Mouse (Mus musculus): Measurements from ENCODE around the gene Nup210. TPM values are rescaled to one million over a fixed set of nuclear protein-coding genes. Genes with fewer than 3 reads are reported as not detected.

Gene Nup210
- 15.1 and 17.1 TPM in 2 replicates for polyA plus RNA-seq (2016; fragmentation: Nextera tagmentation; extraction: Ambion mirVana)

DNA sequence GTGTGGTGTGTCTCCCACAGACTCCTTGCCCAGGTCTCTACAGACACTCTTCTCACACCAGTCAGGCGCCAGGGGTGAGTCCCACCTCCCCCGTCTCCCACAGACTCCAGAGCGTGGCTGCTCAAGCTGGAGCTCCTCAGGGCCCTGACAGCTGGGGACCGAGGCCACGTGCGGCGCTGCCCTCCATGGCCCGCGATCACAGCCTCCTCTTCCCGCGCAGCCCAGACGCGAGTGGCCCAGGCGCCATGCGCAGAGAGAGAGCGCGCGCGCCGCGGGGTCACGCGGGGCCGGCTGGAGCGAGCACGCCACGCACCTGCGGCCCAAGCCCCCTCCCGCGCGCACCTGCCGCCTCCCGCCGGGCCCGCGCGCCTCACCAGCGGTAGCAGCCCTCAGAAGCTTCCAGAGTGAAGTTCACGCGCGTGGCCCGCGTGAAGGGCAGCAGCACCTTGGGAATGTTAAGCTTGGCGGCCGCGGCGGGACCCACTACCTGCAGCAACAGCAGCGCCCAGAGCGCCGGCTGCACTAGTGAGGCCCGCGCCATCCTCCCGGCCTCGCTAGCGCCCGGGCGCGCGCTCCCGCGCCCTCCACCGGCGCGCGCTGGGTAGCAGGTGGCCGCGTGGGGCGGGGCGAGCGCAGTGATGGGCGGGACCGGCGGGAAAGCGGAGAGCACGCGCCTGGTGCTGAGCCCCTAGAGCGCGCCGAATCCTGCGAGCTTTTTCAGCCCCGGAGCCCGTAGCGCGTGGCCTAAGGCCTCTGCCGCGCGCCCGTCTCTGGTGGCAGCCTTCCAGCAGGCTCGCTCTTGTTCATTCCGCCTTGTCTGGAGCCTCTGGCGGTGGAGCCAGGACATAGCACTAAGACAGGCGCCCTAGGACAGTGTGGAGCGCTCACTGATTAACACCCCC, at the start of gene Nup210:
Gene Nup210 (minus strand): TSS at position 586 of the 902 bp plus-strand sequence.
- peak; percentile 95 for ATAC-seq (ENCODE audit: low FRiP score, low read depth)
- under 1% methylated on average over 93 of the region's 93 CpGs for WGBS
- Histone ChIP-seq H3K4me3 (peak within 1 kb of the TSS; percentile 63), H3K36me3 (no peaks in the 10 kb centered on the region), H3K4me1 (peaks cover 20% of the 10 kb centered on the region), H3K9me3 (no peaks in the 10 kb centered on the region), H3K27me3 (replicated peaks) (0 out of 2 replicates have a peak, but pooled peaks cover 3% of the 10 kb centered on the region), H3K27ac (peak within 1 kb of the TSS; percentile 50; the same call in 1 of the 2 replicates), H3K9ac (peak within 1 kb of the TSS; percentile 82), H3K4me2 (replicated peaks) (peak within 1 kb of the TSS; percentile 94)

DNA sequence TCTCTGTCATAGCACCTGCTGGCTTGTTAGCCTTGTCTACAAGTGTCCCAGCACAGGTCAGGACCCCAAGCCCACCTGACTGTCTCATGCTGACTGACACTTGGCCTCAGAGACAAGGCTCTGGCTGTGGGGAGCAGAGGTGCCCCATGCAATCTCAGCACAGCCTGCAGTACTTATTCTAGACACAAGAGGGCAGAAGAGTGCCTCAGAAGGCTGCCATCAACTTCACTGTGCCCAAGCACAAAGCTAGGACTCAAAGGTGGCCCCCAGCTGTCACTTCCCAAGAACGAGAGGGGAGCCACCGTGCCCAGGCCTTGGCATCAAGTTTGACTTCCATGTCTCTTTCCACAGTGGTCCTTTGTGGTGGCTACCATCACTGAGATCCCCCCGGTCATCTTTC, 48.6 kb upstream of the Nup210 start:
- Histone ChIP-seq H3K27ac (no peak overlapping the region), H3K36me3 (peaks cover 20% of the 10 kb centered on the region), H3K9me3 (no peaks in the 10 kb centered on the region), H3K4me3 (no peak overlapping the region), H3K9ac (no peak overlapping the region), H3K4me2 (replicated peaks) (no peak overlapping the region), H3K4me1 (peaks cover 17% of the 10 kb centered on the region), H3K27me3 (replicated peaks) (no peaks in the 10 kb centered on the region)
- WGBS = 32% methylated on average over 3 of the region's 3 CpGs
- peak; percentile 26; the same call in 1 of the 2 replicates for ATAC-seq (ENCODE audit: low FRiP score, low read depth)

DNA sequence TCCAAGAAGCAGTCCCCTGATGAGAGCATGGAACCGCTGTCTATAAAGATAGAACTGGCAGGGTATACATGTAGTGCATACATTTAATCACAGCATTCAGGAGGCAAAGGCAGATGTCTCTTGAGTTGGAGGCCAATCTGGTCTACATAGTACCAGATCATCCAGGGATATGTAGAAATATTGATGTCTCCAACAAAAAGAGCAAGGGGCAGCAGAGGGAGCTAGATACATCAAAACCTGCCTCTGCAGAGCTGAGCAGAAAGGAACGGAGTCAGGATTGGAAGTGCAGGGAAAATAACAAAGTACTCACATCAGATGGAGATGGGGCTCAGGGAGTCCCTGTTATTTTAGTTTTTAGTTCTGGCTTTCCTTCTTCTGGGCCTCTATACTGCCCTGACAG, 48.0 kb upstream of the Nup210 start:
- Histone ChIP-seq H3K27me3 (replicated peaks) (no peaks in the 10 kb centered on the region), H3K9ac (no peak overlapping the region), H3K27ac (no peak overlapping the region), H3K4me1 (peaks cover 20% of the 10 kb centered on the region), H3K4me2 (replicated peaks) (no peak overlapping the region), H3K36me3 (peaks cover 19% of the 10 kb centered on the region), H3K9me3 (no peaks in the 10 kb centered on the region), H3K4me3 (no peak overlapping the region)
- 85% methylated on average over 2 of the region's 2 CpGs for WGBS
- no peak for ATAC-seq (ENCODE audit: low FRiP score, low read depth)

DNA sequence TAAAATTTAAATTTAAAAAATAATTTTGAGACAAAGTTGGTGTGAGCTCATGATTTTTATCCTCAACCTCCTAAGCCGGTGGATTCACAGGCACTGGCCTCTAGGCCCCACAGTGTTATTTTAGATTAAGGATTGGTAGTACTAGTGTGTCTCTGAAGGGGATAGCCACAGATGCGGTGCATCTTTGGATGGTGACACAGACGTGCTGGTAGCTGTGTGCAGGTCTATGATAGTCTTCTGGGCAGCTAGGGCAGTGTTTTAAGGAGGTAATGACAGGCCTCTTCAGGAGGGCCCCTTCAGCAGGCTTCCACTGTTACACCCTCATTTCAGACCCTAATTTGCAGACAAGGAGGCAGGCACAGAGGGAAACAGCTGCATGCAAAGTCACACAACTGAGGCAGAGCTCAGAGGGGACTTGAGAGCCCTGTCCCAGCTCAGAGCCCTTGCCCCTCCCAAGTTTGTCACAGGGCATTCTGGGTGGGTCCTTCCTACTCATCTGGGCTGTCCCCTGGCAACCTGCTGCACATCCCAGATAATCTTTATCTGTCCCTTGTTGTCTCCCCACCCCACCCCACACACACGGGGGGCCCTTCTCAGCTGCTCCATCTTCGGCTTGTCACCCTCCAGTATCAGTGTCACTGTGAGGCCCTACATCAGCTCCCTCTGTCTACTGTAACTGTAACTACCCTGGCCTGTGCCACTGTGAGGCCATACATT, 46.7 kb upstream of the Nup210 start:
- no peaks in the 10 kb centered on the region for H3K9me3 ChIP-seq
- no peak overlapping the region for H3K4me2 ChIP-seq (replicated peaks)
- H3K27ac ChIP-seq = no peak overlapping the region
- H3K36me3 ChIP-seq = peaks cover 9% of the 10 kb centered on the region
- no peak for ATAC-seq (ENCODE audit: low FRiP score, low read depth)
- H3K9ac ChIP-seq = no peak overlapping the region
- no peaks in the 10 kb centered on the region for H3K27me3 ChIP-seq (replicated peaks)
- WGBS = 84% methylated on average over 5 of the region's 5 CpGs
- peaks cover 31% of the 10 kb centered on the region for H3K4me1 ChIP-seq
- no peak overlapping the region for H3K4me3 ChIP-seq

DNA sequence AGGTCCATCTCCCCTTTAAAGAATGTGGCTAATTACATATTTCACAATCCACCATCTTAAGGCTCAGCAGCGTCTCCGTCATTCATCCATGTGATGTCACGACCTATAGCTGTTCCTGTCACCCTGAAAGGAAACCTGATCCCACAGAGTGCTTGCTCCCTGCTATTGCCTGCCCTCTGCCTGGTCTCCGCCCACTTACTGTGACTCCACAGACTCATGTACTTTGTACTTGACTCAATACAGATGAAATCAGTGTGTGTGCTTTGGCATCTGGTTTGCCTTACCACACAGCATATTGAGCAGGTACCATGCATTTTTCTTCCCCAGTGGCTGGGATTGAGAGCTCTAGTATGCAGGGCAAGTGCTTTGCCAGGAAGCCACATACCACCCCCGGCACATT, 45.7 kb upstream of the Nup210 start:
- Histone ChIP-seq H3K36me3 (peaks cover 3% of the 10 kb centered on the region; the same call in 1 of the 2 replicates), H3K4me1 (peaks cover 38% of the 10 kb centered on the region), H3K9me3 (no peaks in the 10 kb centered on the region), H3K4me2 (replicated peaks) (no peak overlapping the region), H3K27me3 (replicated peaks) (no peaks in the 10 kb centered on the region), H3K27ac (no peak overlapping the region), H3K4me3 (no peak overlapping the region), H3K9ac (no peak overlapping the region)
- WGBS = 86% methylated on average over 5 of the region's 5 CpGs
- no peak for ATAC-seq (ENCODE audit: low FRiP score, low read depth)

DNA sequence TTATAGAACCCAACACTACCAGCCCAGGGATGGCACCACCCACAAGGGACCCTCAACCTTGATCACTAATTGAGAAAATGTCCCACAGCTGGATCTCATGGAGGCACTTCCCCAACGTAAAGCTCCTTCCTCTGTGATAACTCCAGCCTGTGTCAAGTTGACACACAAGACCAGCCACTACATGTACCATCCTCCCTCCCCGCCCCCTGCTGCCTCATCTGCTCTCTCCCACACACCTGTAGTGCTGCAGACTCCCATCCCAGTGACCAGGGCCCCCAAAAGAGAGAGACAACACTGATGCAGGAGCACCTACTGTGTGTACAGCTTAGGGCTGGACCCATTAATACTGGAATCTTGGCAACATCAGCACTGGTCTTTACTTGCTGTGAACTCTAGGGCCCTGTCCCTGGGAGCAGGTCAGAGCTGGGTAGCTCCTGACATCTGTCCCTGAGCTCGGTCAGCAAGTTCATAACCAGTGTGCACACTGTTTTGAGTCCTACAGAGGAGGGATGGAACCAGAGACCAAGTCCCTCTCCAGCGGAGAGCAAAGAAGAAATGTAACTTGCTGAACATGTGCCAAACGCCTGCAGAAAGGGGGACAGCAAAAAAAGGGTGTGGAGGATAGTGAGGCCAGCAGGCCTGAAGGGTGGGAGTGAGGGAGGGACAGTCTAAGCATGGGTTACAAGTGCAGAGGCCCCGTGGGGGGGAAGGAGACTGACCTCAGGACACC, 45.0 kb upstream of the Nup210 start:
- Histone ChIP-seq H3K4me1 (peaks cover 42% of the 10 kb centered on the region), H3K27ac (no peak overlapping the region)
- no peak for ATAC-seq (ENCODE audit: low FRiP score, low read depth)

DNA sequence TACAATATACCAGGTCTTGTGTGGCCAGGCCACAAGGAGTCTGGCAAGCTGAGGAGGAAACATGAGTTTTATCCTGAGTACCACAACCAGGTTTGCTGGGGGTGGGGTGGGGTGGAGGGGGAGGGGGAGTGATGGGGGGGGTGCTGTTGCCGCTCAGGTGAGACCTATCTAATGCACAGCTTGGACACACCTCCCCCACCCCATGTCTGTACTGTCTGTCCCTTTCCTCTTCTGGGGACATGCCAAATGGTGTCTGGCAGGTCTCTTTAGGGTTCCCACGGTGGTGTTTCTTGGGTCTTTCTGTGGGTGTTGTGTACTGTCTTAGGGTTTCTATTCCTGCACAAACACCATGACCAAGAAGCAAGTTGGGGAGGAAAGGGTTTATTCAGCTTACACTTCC, 44.3 kb upstream of the Nup210 start:
- Histone ChIP-seq H3K4me2 (replicated peaks) (no peak overlapping the region), H3K27me3 (replicated peaks) (no peaks in the 10 kb centered on the region), H3K9ac (no peak overlapping the region), H3K9me3 (no peaks in the 10 kb centered on the region), H3K36me3 (0 out of 2 replicates have a peak, but pooled peaks cover 3% of the 10 kb centered on the region), H3K27ac (no peak overlapping the region), H3K4me1 (peaks cover 49% of the 10 kb centered on the region), H3K4me3 (no peak overlapping the region)
- no peak for ATAC-seq (ENCODE audit: low FRiP score, low read depth)
- 81% methylated on average over 2 of the region's 2 CpGs for WGBS

More for the DNA sequence above, 45.0 kb upstream of the Nup210 start:
- no peak overlapping the region for H3K4me3 ChIP-seq
- no peak overlapping the region for H3K4me2 ChIP-seq (replicated peaks)
- 77% methylated on average over 6 of the region's 6 CpGs for WGBS
- H3K9ac ChIP-seq = no peak overlapping the region
- no peaks in the 10 kb centered on the region for H3K9me3 ChIP-seq
- 0 out of 2 replicates have a peak, but pooled peaks cover 3% of the 10 kb centered on the region for H3K36me3 ChIP-seq
- no peaks in the 10 kb centered on the region for H3K27me3 ChIP-seq (replicated peaks)

DNA sequence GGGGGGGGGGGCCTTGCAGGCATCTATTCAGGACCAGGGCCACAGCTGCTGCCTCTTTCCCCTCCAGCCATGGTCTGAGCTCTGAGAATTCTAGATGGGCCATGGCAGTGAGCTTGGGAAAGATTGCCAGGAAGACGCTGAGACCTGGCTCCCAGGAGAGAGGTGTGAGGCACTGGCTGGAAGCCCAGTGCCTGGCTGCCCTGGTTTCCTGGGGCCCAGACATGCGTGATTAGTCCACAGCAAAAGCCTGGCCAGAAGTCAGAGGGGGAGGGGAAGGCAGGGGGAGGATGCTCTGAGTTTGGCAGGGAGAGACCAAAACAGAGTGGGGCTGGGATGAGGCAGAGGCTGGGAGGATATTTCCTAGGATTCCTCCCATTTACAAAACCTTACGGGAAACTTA, 43.8 kb upstream of the Nup210 start:
- H3K9me3 ChIP-seq = no peaks in the 10 kb centered on the region
- no peak overlapping the region for H3K4me3 ChIP-seq
- peaks cover 48% of the 10 kb centered on the region for H3K4me1 ChIP-seq
- H3K9ac ChIP-seq = no peak overlapping the region
- no peak overlapping the region for H3K27ac ChIP-seq
- no peaks in the 10 kb centered on the region for H3K27me3 ChIP-seq (replicated peaks)
- 0 out of 2 replicates have a peak, but pooled peaks cover 3% of the 10 kb centered on the region for H3K36me3 ChIP-seq
- 48% methylated on average over 3 of the region's 3 CpGs for WGBS
- ATAC-seq (ENCODE audit: low FRiP score, low read depth) = no peak
- H3K4me2 ChIP-seq (replicated peaks) = 0 out of 2 replicates have a peak overlapping the region, but pooled peaks have one; percentile 9

DNA sequence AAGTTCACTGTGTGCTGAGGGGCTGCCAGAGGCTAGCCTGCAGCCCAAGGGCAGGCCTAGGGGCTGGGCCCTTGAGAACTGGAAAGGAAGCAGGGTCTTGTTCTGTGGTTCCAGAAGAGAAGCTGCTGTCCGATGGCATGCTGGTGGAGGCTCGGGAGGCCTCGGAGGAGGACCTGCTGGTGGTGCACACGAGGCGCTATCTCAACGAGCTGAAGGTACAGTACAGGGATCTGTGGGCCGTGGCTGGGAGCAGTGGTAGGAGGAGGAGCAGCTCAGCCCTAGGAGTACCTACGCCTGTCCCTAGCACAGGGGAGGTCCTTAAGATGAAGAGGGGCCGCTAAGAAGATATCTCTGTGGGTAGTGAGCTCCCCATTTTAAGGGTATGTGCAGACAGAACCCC, 42.4 kb upstream of the Nup210 start:
- no peak for ATAC-seq (ENCODE audit: low FRiP score, low read depth)
- no peak overlapping the region for H3K4me3 ChIP-seq
- no peak overlapping the region for H3K9ac ChIP-seq

DNA sequence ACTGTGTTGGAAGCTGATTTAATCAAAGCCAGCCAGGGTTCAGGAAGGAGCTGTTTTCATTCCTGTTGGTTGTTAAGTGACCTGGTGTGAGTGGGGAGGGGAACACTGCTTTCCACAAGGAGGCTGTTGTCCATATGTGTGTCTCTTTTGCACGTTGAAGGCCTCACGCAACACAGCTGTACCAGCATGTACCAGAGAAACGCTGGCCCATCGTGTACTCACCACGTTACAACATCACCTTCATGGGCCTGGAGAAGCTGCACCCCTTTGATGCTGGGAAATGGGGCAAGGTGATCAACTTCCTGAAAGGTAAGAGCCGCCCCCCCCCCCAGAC, 40.6 kb upstream of the Nup210 start:
- 0 out of 2 replicates have a peak, but pooled peaks have one; percentile 1 for ATAC-seq (ENCODE audit: low FRiP score, low read depth)
- Histone ChIP-seq H3K4me3 (peak overlapping the region; percentile 70), H3K4me2 (replicated peaks) (peak overlapping the region; percentile 74), H3K4me1 (peaks cover 52% of the 10 kb centered on the region), H3K36me3 (no peaks in the 10 kb centered on the region), H3K27ac (0 out of 2 replicates have a peak overlapping the region, but pooled peaks have one; percentile 47), H3K27me3 (replicated peaks) (no peaks in the 10 kb centered on the region), H3K9me3 (no peaks in the 10 kb centered on the region), H3K9ac (peak overlapping the region; percentile 80)
- WGBS = 37% methylated on average over 6 of the region's 6 CpGs

More for the DNA sequence above, 42.4 kb upstream of the Nup210 start:
- no peaks in the 10 kb centered on the region for H3K27me3 ChIP-seq (replicated peaks)
- WGBS = 85% methylated on average over 9 of the region's 9 CpGs
- 0 out of 2 replicates have a peak, but pooled peaks cover 3% of the 10 kb centered on the region for H3K36me3 ChIP-seq
- peaks cover 42% of the 10 kb centered on the region for H3K4me1 ChIP-seq
- H3K27ac ChIP-seq = no peak overlapping the region
- H3K4me2 ChIP-seq (replicated peaks) = peak overlapping the region; percentile 32
- no peaks in the 10 kb centered on the region for H3K9me3 ChIP-seq

DNA sequence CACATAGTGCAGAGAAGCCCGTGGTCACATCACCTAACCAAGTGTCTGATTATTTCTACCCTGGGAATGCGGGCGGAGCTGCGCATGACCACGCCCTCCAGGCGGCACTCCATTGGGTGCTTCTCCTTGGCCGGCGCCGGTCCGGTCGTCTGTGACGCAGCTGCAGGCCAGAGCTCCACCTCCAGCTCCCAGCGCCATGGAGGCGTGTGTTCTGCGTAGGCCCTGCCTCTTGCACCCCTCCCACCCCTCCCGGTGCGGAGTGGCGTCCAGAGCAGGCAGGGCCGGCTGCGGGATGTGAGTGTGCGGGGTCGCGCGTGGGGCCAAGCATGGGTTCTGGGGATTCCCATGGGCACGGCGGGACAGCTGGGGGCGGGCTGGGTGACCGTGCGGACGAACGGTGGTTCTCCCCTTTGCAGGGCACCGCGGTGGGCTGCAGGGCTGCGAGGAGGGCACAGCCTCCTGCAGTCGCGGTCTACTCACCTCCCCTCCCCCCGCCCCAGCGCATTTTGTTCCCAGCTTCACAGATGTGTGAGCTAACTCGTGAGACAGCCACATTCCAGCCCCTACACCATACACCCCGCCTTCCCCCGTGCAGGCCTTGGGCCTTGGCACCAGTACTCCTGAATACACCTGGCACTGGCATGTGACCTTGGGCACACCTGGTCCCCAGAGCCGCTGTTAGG, 40.1 kb upstream of the Nup210 start, which contains the start of gene Hdac11:
Gene Hdac11 (plus strand): TSS at position 112 of the 683 bp plus-strand sequence.
- Histone ChIP-seq H3K9me3 (no peaks in the 10 kb centered on the region), H3K27me3 (replicated peaks) (no peaks in the 10 kb centered on the region), H3K4me1 (peaks cover 52% of the 10 kb centered on the region), H3K4me3 (peak within 1 kb of the TSS; percentile 70), H3K9ac (peak within 1 kb of the TSS; percentile 80), H3K4me2 (replicated peaks) (peak within 1 kb of the TSS; percentile 74), H3K36me3 (no peaks in the 10 kb centered on the region), H3K27ac (peak within 1 kb of the TSS; percentile 47)
- peak; percentile 94 for ATAC-seq (ENCODE audit: low FRiP score, low read depth)
- WGBS = under 1% methylated on average over 41 of the region's 42 CpGs

Measured in neural tube, embryonic 12.5 days (tissue).